Mouse (Mus musculus): ENCODE measurements around the gene Rpsa. TPM values are rescaled to one million over a fixed set of nuclear protein-coding genes. Genes with fewer than 3 reads are reported as not detected.

Gene Rpsa
- polyA plus RNA-seq, 1 experiment from 2014 or later, result 1,158 TPM

- H3K27me3 ChIP-seq, result no peaks in the 10 kb centered on the region
- no peak for ATAC-seq (ENCODE audit: insufficient number of reproducible peaks, insufficient read depth, low FRiP score, low TSS enrichment)
- no peak overlapping the region for H3K4me3 ChIP-seq
- H3K9me3 ChIP-seq, result no peaks in the 10 kb centered on the region
- no peak overlapping the region for H3K9ac ChIP-seq
- H3K4me2 ChIP-seq (replicated peaks), result no peak overlapping the region
- H3K27ac ChIP-seq, result no peak overlapping the region
- WGBS, result 84% methylated on average over 13 of the region's 13 CpGs
- peaks cover 32% of the 10 kb centered on the region for H3K36me3 ChIP-seq
- H3K4me1 ChIP-seq, result no peaks in the 10 kb centered on the region
These were observed 7.2 kb downstream of the Rpsa start for GRCm38 (mm10) chr9:120134529-120135160.

- Histone ChIP-seq H3K27me3 (no peaks in the 10 kb centered on the region), H3K9me3 (no peaks in the 10 kb centered on the region), H3K4me3 (no peak overlapping the region), H3K9ac (no peak overlapping the region), H3K4me2 (replicated peaks) (no peak overlapping the region), H3K36me3 (peaks cover 26% of the 10 kb centered on the region), H3K27ac (no peak overlapping the region), H3K4me1 (no peaks in the 10 kb centered on the region)
- no peak for ATAC-seq (ENCODE audit: insufficient number of reproducible peaks, insufficient read depth, low FRiP score, low TSS enrichment)
- 87% methylated on average over 11 of the region's 11 CpGs for WGBS
These were observed 8.0 kb downstream of the Rpsa start for GRCm38 (mm10) chr9:120135454-120135853.

- Histone ChIP-seq H3K4me1 (no peaks in the 10 kb centered on the region), H3K4me3 (no peak overlapping the region), H3K4me2 (replicated peaks) (no peak overlapping the region), H3K27me3 (no peaks in the 10 kb centered on the region), H3K36me3 (no peaks in the 10 kb centered on the region), H3K9me3 (no peaks in the 10 kb centered on the region), H3K27ac (no peak overlapping the region), H3K9ac (no peak overlapping the region)
- 11% methylated on average over 4 of the region's 4 CpGs for WGBS
- no peak for ATAC-seq (ENCODE audit: insufficient number of reproducible peaks, insufficient read depth, low FRiP score, low TSS enrichment)
These were observed 13.2 kb downstream of the Rpsa start for GRCm38 (mm10) chr9:120140652-120141051.

DNA sequence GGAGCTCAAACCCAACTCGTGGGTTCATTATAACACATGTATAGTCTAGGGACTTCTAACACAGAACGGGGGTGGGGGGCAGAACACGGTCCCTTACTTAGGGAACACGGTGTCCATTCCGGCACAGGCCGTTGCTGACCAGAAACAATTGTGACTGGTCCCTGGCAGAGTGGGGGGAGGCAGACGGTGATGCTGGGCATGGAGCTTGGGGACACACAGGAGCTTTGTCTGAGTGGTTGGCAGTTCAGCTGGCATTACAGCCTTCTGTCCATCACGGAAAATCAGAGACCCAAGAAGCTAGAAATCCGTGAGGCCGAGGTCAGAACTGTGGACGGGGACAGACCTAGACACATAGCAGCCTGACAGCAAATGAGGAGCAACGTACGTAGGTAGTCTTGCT, 17.0 kb downstream of the Rpsa start:
- H3K9me3 ChIP-seq, result no peaks in the 10 kb centered on the region
- no peaks in the 10 kb centered on the region for H3K4me1 ChIP-seq
- no peak overlapping the region for H3K4me2 ChIP-seq (replicated peaks)
- H3K4me3 ChIP-seq, result no peak overlapping the region
- H3K27me3 ChIP-seq, result no peaks in the 10 kb centered on the region
- H3K27ac ChIP-seq, result no peak overlapping the region
- WGBS, result 82% methylated on average over 13 of the region's 13 CpGs
- no peak for ATAC-seq (ENCODE audit: insufficient number of reproducible peaks, insufficient read depth, low FRiP score, low TSS enrichment)
- no peak overlapping the region for H3K9ac ChIP-seq
- no peaks in the 10 kb centered on the region for H3K36me3 ChIP-seq

- 66% methylated on average over 11 of the region's 11 CpGs for WGBS
- H3K4me2 ChIP-seq (replicated peaks), result no peak within 1 kb of the TSS
- H3K4me3 ChIP-seq, result no peak within 1 kb of the TSS
- no peak for ATAC-seq (ENCODE audit: insufficient number of reproducible peaks, insufficient read depth, low FRiP score, low TSS enrichment)
- H3K4me1 ChIP-seq, result no peaks in the 10 kb centered on the region
- no peaks in the 10 kb centered on the region for H3K36me3 ChIP-seq
- H3K27ac ChIP-seq, result no peak within 1 kb of the TSS
- no peaks in the 10 kb centered on the region for H3K27me3 ChIP-seq
- no peak within 1 kb of the TSS for H3K9ac ChIP-seq
- H3K9me3 ChIP-seq, result no peaks in the 10 kb centered on the region
These were observed 21.8 kb downstream of the Rpsa start, which contains the start of gene Mobp for GRCm38 (mm10) chr9:120149222-120149828. TSS of gene Mobp (plus strand) at chr9:120149707.

- Histone ChIP-seq H3K9ac (no peak overlapping the region), H3K27ac (no peak overlapping the region), H3K36me3 (no peaks in the 10 kb centered on the region), H3K4me3 (no peak overlapping the region), H3K9me3 (no peaks in the 10 kb centered on the region), H3K4me2 (replicated peaks) (no peak overlapping the region), H3K4me1 (no peaks in the 10 kb centered on the region), H3K27me3 (0 out of 2 replicates have a peak, but pooled peaks cover 2% of the 10 kb centered on the region)
- no peak for ATAC-seq (ENCODE audit: insufficient number of reproducible peaks, insufficient read depth, low FRiP score, low TSS enrichment)
- 82% methylated on average over 5 of the region's 5 CpGs for WGBS
These were observed 23.7 kb downstream of the Rpsa start for GRCm38 (mm10) chr9:120151152-120151551.

DNA sequence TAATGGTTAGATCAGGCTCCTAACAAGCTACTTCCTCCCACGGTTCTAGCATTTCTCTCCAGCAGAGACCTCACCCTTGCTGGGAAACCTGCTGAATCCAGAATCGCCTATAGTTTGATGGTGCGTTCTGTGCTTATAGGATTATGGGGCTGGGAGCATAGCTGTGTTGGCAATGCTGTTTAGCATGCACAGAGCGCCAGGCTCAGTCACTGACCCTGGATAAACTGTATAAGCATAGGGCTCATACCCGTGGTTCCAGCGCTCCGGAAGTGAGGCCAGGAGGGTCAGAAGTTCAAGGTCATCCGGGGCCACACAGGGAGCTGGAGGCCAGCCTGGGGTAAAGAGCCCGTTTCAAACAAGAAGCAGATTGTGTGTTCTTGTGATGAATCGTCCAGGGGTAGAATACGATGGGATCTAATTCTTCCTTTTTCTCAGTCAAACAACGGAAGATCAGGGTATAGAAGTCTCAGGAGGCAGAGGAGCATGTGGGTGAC, 24.5 kb downstream of the Rpsa start:
- Histone ChIP-seq H3K9me3 (no peaks in the 10 kb centered on the region), H3K4me2 (replicated peaks) (no peak overlapping the region), H3K27ac (no peak overlapping the region), H3K4me1 (no peaks in the 10 kb centered on the region), H3K36me3 (no peaks in the 10 kb centered on the region), H3K9ac (no peak overlapping the region), H3K4me3 (no peak overlapping the region), H3K27me3 (0 out of 2 replicates have a peak, but pooled peaks cover 2% of the 10 kb centered on the region)
- ATAC-seq (ENCODE audit: insufficient number of reproducible peaks, insufficient read depth, low FRiP score, low TSS enrichment), result no peak
- WGBS, result 68% methylated on average over 12 of the region's 12 CpGs

DNA sequence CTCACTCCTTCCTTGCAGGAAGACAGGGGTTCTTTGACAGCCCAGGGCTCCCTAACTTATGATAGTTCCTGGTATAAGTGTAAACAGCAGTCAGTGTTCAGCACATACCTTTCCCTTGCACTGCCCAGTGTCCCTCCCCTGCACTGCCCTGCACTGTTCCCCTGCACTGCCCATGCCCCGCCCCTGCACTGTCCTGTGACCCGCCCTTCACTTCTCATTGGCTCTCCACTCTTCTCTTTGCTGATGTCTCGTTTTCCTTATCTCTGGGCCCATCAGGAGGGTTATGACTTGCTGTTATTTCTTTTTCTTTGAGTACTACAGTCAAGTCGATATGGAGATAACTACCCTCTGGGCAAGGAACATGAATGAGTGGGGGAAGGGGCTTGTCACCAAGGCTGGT, 30.6 kb downstream of the Rpsa start:
- H3K9me3 ChIP-seq, result no peaks in the 10 kb centered on the region
- H3K4me3 ChIP-seq, result no peak overlapping the region
- H3K4me2 ChIP-seq (replicated peaks), result no peak overlapping the region
- H3K27me3 ChIP-seq, result 0 out of 2 replicates have a peak, but pooled peaks cover 2% of the 10 kb centered on the region
- peaks cover 3% of the 10 kb centered on the region; the same call in 1 of the 2 replicates for H3K4me1 ChIP-seq
- ATAC-seq (ENCODE audit: insufficient number of reproducible peaks, insufficient read depth, low FRiP score, low TSS enrichment), result no peak
- H3K36me3 ChIP-seq, result no peaks in the 10 kb centered on the region
- H3K9ac ChIP-seq, result no peak overlapping the region
- H3K27ac ChIP-seq, result no peak overlapping the region
- 37% methylated on average over 4 of the region's 4 CpGs for WGBS

- Histone ChIP-seq H3K9ac (no peak overlapping the region), H3K36me3 (no peaks in the 10 kb centered on the region), H3K9me3 (no peaks in the 10 kb centered on the region), H3K4me3 (no peak overlapping the region), H3K4me1 (no peaks in the 10 kb centered on the region), H3K27ac (no peak overlapping the region), H3K27me3 (no peaks in the 10 kb centered on the region), H3K4me2 (replicated peaks) (no peak overlapping the region)
- no peak for ATAC-seq (ENCODE audit: insufficient number of reproducible peaks, insufficient read depth, low FRiP score, low TSS enrichment)
- WGBS, result 87% methylated on average over 16 of the region's 16 CpGs
These were observed 36.4 kb downstream of the Rpsa start for GRCm38 (mm10) chr9:120163862-120164261.

GRCm38 (mm10) chr9:120167826-120168225, 40.3 kb downstream of the Rpsa start:
- Histone ChIP-seq H3K9me3 (no peaks in the 10 kb centered on the region), H3K36me3 (no peaks in the 10 kb centered on the region), H3K27me3 (no peaks in the 10 kb centered on the region), H3K4me2 (replicated peaks) (no peak overlapping the region), H3K4me3 (no peak overlapping the region), H3K4me1 (no peaks in the 10 kb centered on the region), H3K9ac (no peak overlapping the region), H3K27ac (no peak overlapping the region)
- ATAC-seq (ENCODE audit: insufficient number of reproducible peaks, insufficient read depth, low FRiP score, low TSS enrichment), result no peak
- WGBS, result 67% methylated on average over 11 of the region's 11 CpGs

DNA sequence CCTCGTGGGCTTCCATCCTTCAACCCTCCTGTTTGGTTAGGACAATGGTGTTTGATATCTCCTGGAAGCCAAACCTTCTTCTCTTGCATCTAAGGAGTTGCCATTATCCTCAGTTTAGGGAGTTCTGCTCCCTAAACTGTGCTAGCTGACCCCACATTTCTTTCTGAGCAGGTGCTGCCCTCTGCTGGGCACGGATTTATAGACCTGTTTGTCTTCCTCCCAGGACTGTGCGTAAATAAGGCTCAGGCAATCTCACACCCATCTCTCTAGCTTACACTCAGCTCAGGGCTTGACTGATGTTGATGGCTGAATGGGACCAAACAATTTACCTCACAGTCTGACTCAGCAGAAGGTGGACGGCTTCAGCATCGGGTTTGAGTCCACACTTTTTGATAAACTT, 43.8 kb downstream of the Rpsa start:
- H3K4me3 ChIP-seq, result no peak overlapping the region
- H3K36me3 ChIP-seq, result no peaks in the 10 kb centered on the region
- no peaks in the 10 kb centered on the region for H3K9me3 ChIP-seq
- no peak overlapping the region for H3K27ac ChIP-seq
- H3K9ac ChIP-seq, result no peak overlapping the region
- no peak for ATAC-seq (ENCODE audit: insufficient number of reproducible peaks, insufficient read depth, low FRiP score, low TSS enrichment)
- H3K27me3 ChIP-seq, result no peaks in the 10 kb centered on the region
- 38% methylated on average over 5 of the region's 5 CpGs for WGBS
- no peaks in the 10 kb centered on the region for H3K4me1 ChIP-seq
- H3K4me2 ChIP-seq (replicated peaks), result no peak overlapping the region

DNA sequence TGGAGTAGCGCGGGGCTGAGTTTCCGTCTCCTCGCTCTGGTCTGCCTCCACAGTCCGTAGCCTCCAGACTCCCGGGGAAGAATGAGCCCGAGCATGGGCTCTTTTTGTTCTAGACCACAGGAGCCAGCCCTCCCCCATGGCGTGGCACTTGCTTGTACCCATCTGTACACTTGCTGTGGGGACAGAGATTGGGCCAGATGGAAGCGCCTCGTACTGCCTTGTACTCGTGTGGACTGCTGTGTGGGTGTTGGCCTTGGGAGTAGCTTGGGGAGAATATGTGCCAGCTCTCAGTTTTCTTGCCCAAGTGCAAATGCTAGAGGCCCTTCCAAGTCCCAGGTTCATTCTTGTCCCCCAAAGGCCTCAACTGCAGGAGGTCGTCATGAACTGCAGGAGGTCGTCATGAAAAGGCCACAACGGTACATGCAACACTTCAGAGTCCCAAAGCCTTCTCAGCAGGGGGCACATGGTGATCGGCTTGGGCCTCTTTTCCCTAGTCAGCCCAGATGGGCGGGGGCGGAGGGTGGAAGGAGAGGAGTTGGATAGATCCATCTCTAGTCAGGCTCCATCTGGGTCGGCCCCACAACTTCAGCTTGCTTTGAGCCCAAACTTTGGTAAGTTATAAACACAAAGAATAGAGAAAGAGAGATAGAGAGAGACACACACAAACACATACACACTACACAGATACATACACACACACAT, 47.1 kb downstream of the Rpsa start:
- H3K27me3 ChIP-seq, result no peaks in the 10 kb centered on the region
- no peaks in the 10 kb centered on the region for H3K4me1 ChIP-seq
- no peak overlapping the region for H3K4me2 ChIP-seq (replicated peaks)
- ATAC-seq (ENCODE audit: insufficient number of reproducible peaks, insufficient read depth, low FRiP score, low TSS enrichment), result no peak
- H3K4me3 ChIP-seq, result no peak overlapping the region
- 85% methylated on average over 18 of the region's 18 CpGs for WGBS
- no peaks in the 10 kb centered on the region for H3K36me3 ChIP-seq
- H3K9ac ChIP-seq, result no peak overlapping the region
- no peak overlapping the region for H3K27ac ChIP-seq
- H3K9me3 ChIP-seq, result no peaks in the 10 kb centered on the region
